Comparison of ENCODE assay signal across 27 mouse cellular contexts in genomic region chr5:87092346-87093027, GRCm38 (mm10). TPM values are rescaled to one million over a fixed set of nuclear protein-coding genes. Genes with fewer than 3 reads are reported as not detected.
A peak's percentile ranks its signal among the peaks of the same experiment; 100 is the strongest.
DNase-seq lines count a peak whose midpoint lies in the region; ATAC-seq and TF ChIP-seq lines count a peak whose summit lies in the region.
"Had no signal": no experiment of that assay in that cellular context is flagged by ENCODE, and none has a peak within 500 bp of the region (broad histone marks: within the 10 kb centered on the region; RNA-seq: fewer than 3 reads in every experiment).

Gene Ugt2b36 (minus strand): TSS chr5:87092555.

- no peak for DNase-seq in adrenal gland, postnatal 14 days
- DNase-seq in adrenal gland, adult (ENCODE audit: inconsistent age in 2 of 2, low spot score in 1 of 2) = no peak
- peak; percentile 61 for DNase-seq in intestine, embryonic 14.5 days (ENCODE audit: low spot score)
- peak in 1 of 3 experiments; percentile 2 for DNase-seq in liver, embryonic 14.5 days (ENCODE audit: low read depth in 3 of 3, low spot score in 3 of 3)
- DNase-seq in c-Kit-positive CD71-positive TER-119-positive erythroid progenitor cells, embryonic 14.5 days (ENCODE audit: low spot score) = no peak
- DNase-seq: cerebellum, adult 2 months; gastrocnemius, postnatal 25 days; heart, adult 18-20 months; heart, postnatal 10 days; kidney, adult 9 months; kidney, postnatal 25 days; layer of hippocampus, postnatal 36 days; lung, adult 2 months; lung, postnatal 14 days; right cerebral cortex, adult 18-20 months; thymus, postnatal 14 days had no signal

- no peak within 1 kb of the TSS for H3K9ac ChIP-seq in intestine, embryonic 14.5 days (ENCODE audit: low read length)
- no peak within 1 kb of the TSS for H3K9ac ChIP-seq in liver, embryonic 14.5 days (replicated peaks)
- no peak within 1 kb of the TSS for H3K9ac ChIP-seq in stomach, embryonic 16.5 days (ENCODE audit: low read length)
- H3K9ac ChIP-seq: heart, embryonic 12.5 days; midbrain, embryonic 12.5 days; neural tube, embryonic 15.5 days had no signal

- no peaks in the 10 kb centered on the region for H3K4me1 ChIP-seq in intestine, embryonic 14.5 days (replicated peaks; ENCODE audit: control insufficient read depth, insufficient read depth, low read length)
- no peaks in the 10 kb centered on the region for H3K4me1 ChIP-seq in liver, embryonic 14.5 days (replicated peaks; ENCODE audit: control insufficient read depth in 2 of 2, insufficient read depth in 2 of 2, low read length in 1 of 2)
- no peaks in the 10 kb centered on the region for H3K4me1 ChIP-seq in stomach, embryonic 16.5 days (ENCODE audit: control insufficient read depth, insufficient read depth, low read length)
- H3K4me1 ChIP-seq: forebrain, embryonic 10.5 days; heart, embryonic 12.5 days; hindbrain, embryonic 10.5 days; midbrain, embryonic 12.5 days; neural tube, embryonic 15.5 days had no signal

- H3K9me3 ChIP-seq in intestine, embryonic 14.5 days (ENCODE audit: control insufficient read depth, low read length) = no peaks in the 10 kb centered on the region
- no peaks in the 10 kb centered on the region for H3K9me3 ChIP-seq in liver, embryonic 14.5 days (ENCODE audit: control insufficient read depth, low read length)
- no peaks in the 10 kb centered on the region for H3K9me3 ChIP-seq in stomach, embryonic 16.5 days (replicated peaks; ENCODE audit: control insufficient read depth, low read length)
- H3K9me3 ChIP-seq: forebrain, embryonic 10.5 days; heart, embryonic 12.5 days; hindbrain, embryonic 10.5 days; midbrain, embryonic 12.5 days; neural tube, embryonic 15.5 days had no signal

- 0 out of 2 replicates have a peak within 1 kb of the TSS, but pooled peaks have one; percentile 22 for H3K27ac ChIP-seq in intestine, embryonic 14.5 days (ENCODE audit: low read depth)
- H3K27ac ChIP-seq in liver, embryonic 14.5 days = no peak within 1 kb of the TSS
- H3K27ac ChIP-seq in stomach, embryonic 16.5 days (ENCODE audit: low read length) = no peak within 1 kb of the TSS
- H3K27ac ChIP-seq: forebrain, embryonic 10.5 days; hindbrain, embryonic 10.5 days; midbrain, embryonic 12.5 days; neural tube, embryonic 15.5 days had no signal

- WGBS in intestine, embryonic 14.5 days = 43% methylated on average over 1 of the region's 1 CpGs
- 48% methylated on average over 1 of the region's 1 CpGs for WGBS in liver, embryonic 14.5 days (ENCODE audit: insufficient replicate concordance)
- 48% methylated on average over 1 of the region's 1 CpGs for WGBS in stomach, embryonic 16.5 days

- no peak within 1 kb of the TSS for H3K4me2 ChIP-seq in intestine, embryonic 14.5 days (ENCODE audit: low read length)
- no peak within 1 kb of the TSS for H3K4me2 ChIP-seq in liver, embryonic 14.5 days (ENCODE audit: low read depth)
- no peak within 1 kb of the TSS for H3K4me2 ChIP-seq in stomach, embryonic 16.5 days (ENCODE audit: low read depth, low read length)
- H3K4me2 ChIP-seq: heart, embryonic 12.5 days; midbrain, embryonic 12.5 days; neural tube, embryonic 15.5 days had no signal

- no peak within 1 kb of the TSS for H3K4me3 ChIP-seq in intestine, embryonic 14.5 days (ENCODE audit: low read depth, low read length)
- H3K4me3 ChIP-seq in liver, embryonic 14.5 days (ENCODE audit: insufficient read depth in 1 of 2, low read depth in 2 of 2, low read length in 2 of 2) = no peak within 1 kb of the TSS
- H3K4me3 ChIP-seq in stomach, embryonic 16.5 days (replicated peaks; ENCODE audit: low read length) = no peak within 1 kb of the TSS
- H3K4me3 ChIP-seq: forebrain, embryonic 10.5 days; heart, embryonic 12.5 days; hindbrain, embryonic 10.5 days; midbrain, embryonic 12.5 days; neural tube, embryonic 15.5 days had no signal

- no peak for TF ChIP-seq EP300 in liver, embryonic 14.5 days (IDR thresholded peaks at IDR 0.05; ENCODE audit: low read depth)

- H3K27me3 ChIP-seq in intestine, embryonic 14.5 days (replicated peaks; ENCODE audit: control insufficient read depth, insufficient read depth, low read length) = no peaks in the 10 kb centered on the region
- H3K27me3 ChIP-seq in liver, embryonic 14.5 days (ENCODE audit: control insufficient read depth, insufficient read depth, low read length) = no peaks in the 10 kb centered on the region
- H3K27me3 ChIP-seq in stomach, embryonic 16.5 days (ENCODE audit: control insufficient read depth, insufficient read depth, low read length) = no peaks in the 10 kb centered on the region
- H3K27me3 ChIP-seq: heart, embryonic 12.5 days; midbrain, embryonic 12.5 days; neural tube, embryonic 15.5 days had no signal

- no peaks in the 10 kb centered on the region for H3K36me3 ChIP-seq in intestine, embryonic 14.5 days (ENCODE audit: control insufficient read depth, insufficient read depth, low read length)
- no peaks in the 10 kb centered on the region for H3K36me3 ChIP-seq in liver, embryonic 14.5 days (replicated peaks; ENCODE audit: control insufficient read depth, insufficient read depth, low read depth)
- no peaks in the 10 kb centered on the region for H3K36me3 ChIP-seq in stomach, embryonic 16.5 days (ENCODE audit: control insufficient read depth, insufficient read depth, low read length)
- H3K36me3 ChIP-seq: forebrain, embryonic 10.5 days; heart, embryonic 12.5 days; hindbrain, embryonic 10.5 days; midbrain, embryonic 12.5 days; neural tube, embryonic 15.5 days had no signal

- no peak for TF ChIP-seq CTCF in liver, embryonic 14.5 days (IDR thresholded peaks at IDR 0.05; ENCODE audit: low read depth)

- peak; percentile 95 for ATAC-seq in intestine, embryonic 14.5 days (replicated peaks; ENCODE audit: low FRiP score, low TSS enrichment, low read depth)
- peak; percentile 41; the same call in 1 of the 2 replicates for ATAC-seq in liver, embryonic 14.5 days (ENCODE audit: insufficient read depth)
- ATAC-seq in stomach, embryonic 16.5 days (ENCODE audit: insufficient read depth, low FRiP score) = peak; percentile 66
- no peak for ATAC-seq in inflammation-experienced regulatory T-cells, adult 6 months

RNA-seq across cellular contexts. Expression of gene Ugt2b36, which starts in this region (rescaled TPM):
- 3.0 and 47.7 TPM in 2 replicates for total RNA-seq in adrenal gland, postnatal 14 days (2021)
- polyA plus RNA-seq in intestine, embryonic 14.5 days (2014; fragmentation: Nextera tagmentation; extraction: Ambion mirVana) = 5.2 and 8.2 TPM in 2 replicates
- polyA plus RNA-seq in liver, embryonic 14.5 days (2012; rRNA removed) = 5.7 and 6.5 TPM in 2 replicates
- polyA plus RNA-seq in liver, embryonic 14.5 days (2014; fragmentation: Nextera tagmentation; extraction: Ambion mirVana) = 17.0 and 18.2 TPM in 2 replicates
- 2.0 and 2.8 TPM in 2 replicates for polyA plus RNA-seq in stomach, embryonic 16.5 days (2015; fragmentation: Nextera tagmentation; extraction: Ambion mirVana)
- polyA plus RNA-seq in inflammation-experienced regulatory T-cells, adult 6 months (2017; shearing (Covaris generic)) = not detected
- total RNA-seq: gastrocnemius, postnatal 25 days; heart, adult 18-20 months; heart, postnatal 10 days; layer of hippocampus, adult 8-10 months; layer of hippocampus, postnatal 36 days; left cerebral cortex, postnatal 10 days; megakaryocyte, adult 5-6 weeks had no signal
- polyA plus RNA-seq: cerebellum, adult 2 months; forebrain, embryonic 10.5 days; heart, embryonic 12.5 days; hindbrain, embryonic 10.5 days; limb, embryonic 11.5 days; midbrain, embryonic 12.5 days had no signal
